Mouse (Mus musculus) limb, embryonic 15.5 days (tissue): ENCODE measurements around the gene Gm7029. TPM values are rescaled to one million over a fixed set of nuclear protein-coding genes. Genes with fewer than 3 reads are reported as not detected.

ENCODE experiments used
- ATAC-seq: fragments of 200-750 bp; cut with Nextera tagmentation; 2 replicates; pipeline ENCODE4 v1.8.0; 2017; ENCODE audit warnings: low read depth, moderate TSS enrichment; ENCODE audit not compliant: insufficient number of reproducible peaks, low FRiP score, low TSS enrichment
- H3K27ac ChIP-seq: fragments of 300-500 bp; sonication (generic); 2 replicates; pipeline ENCODE4 v1.5.1; 2015; ENCODE audit warnings: moderate library complexity, mild to moderate bottlenecking, inconsistent platforms
- H3K27me3 ChIP-seq: fragments of 300-500 bp; sonication (generic); 2 replicates; pipeline ENCODE4 v1.6.1; 2015; ENCODE audit warnings: inconsistent platforms
- H3K36me3 ChIP-seq: fragments of 300-500 bp; sonication (generic); 2 replicates; pipeline ENCODE4 v1.6.1; 2015; ENCODE audit warnings: inconsistent platforms
- H3K4me1 ChIP-seq: fragments of 300-500 bp; sonication (generic); 2 replicates; pipeline ENCODE4 v1.6.1; 2015; ENCODE audit warnings: inconsistent platforms
- H3K4me2 ChIP-seq: fragments of 300-500 bp; sonication (generic); 2 replicates; pipeline ENCODE4 v1.6.1; 2015; ENCODE audit warnings: mild to moderate bottlenecking, inconsistent platforms
- H3K4me3 ChIP-seq: fragments of 300-500 bp; sonication (generic); 2 replicates; pipeline ENCODE4 v1.5.1; 2015; ENCODE audit warnings: mild to moderate bottlenecking, inconsistent platforms
- H3K9ac ChIP-seq: fragments of 300-500 bp; sonication (generic); 2 replicates; pipeline ENCODE4 v1.6.1; 2015; ENCODE audit warnings: inconsistent platforms
- H3K9me3 ChIP-seq: fragments of 300-500 bp; sonication (generic); 2 replicates; pipeline ENCODE4 v1.6.1; 2016; ENCODE audit warnings: inconsistent platforms
- WGBS: fragments of 180-500 bp; shearing (Covaris S2); methylation state at CpG from one replicate; pipeline ENCODE4 v1.1.7; 2015; 5-methylcytosine and 5-hydroxymethylcytosine counted together
- microRNA-seq: library from miRNA; unstranded; fragments of <30 nt; microRNA quantifications from one replicate; pipeline ENCODE4, GENCODE M21; 2016
- polyA plus RNA-seq: library from polyadenylated mRNA; unstranded; fragments of >200 nt; fragmentation: Nextera tagmentation; extraction: Ambion mirVana; gene quantifications from 2 replicates; pipeline ENCODE4 v1.2.1, GENCODE M21; 2015

Gene Gm7029
- polyA plus RNA-seq, 1 experiment from 2014 or later = not detected

DNA sequence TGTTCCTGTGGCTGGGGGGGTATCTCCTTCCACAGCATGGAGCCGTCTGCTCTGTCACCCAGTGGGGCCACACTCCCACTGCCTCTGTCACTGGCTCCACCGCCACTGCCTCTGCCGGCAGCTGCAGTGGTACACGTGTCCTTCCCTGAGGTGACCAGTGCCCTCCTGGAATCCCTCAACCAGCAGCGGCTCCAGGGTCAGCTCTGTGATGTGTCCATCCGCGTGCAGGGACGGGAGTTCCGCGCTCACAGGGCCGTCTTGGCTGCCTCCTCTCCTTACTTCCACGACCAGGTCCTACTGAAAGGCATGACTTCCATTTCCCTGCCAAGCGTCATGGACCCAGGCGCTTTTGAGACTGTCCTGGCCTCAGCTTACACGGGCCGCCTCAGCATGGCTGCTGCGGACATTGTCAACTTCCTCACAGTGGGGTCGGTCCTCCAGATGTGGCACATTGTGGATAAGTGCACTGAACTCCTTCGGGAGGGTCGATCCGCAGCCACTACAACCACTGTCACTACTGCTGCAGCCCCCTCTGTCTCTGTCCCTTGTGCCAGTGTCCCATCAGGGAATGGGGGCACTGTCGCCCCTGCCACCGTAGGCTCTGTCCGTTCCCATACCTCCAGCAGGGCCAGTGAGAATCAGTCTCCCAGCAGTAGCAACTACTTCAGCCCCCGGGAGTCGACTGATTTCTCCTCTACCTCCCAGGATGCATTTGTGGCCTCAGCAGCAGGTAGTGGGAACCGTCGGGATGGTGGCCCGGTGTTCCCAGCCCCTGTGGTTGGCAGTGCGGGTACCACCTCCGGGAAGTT, 43.4 kb downstream of the Gm7029 start:
- H3K9ac ChIP-seq = no peak overlapping the region
- ATAC-seq = no peak
- peak overlapping the region; percentile 53 for H3K4me3 ChIP-seq
- H3K27me3 ChIP-seq = no peaks in the 10 kb centered on the region
- peak overlapping the region; percentile 67 for H3K4me2 ChIP-seq
- H3K9me3 ChIP-seq = no peaks in the 10 kb centered on the region
- H3K27ac ChIP-seq = no peak overlapping the region; the same call in 1 of the 2 replicates
- peaks cover 65% of the 10 kb centered on the region for H3K4me1 ChIP-seq
- H3K36me3 ChIP-seq = peaks cover 38% of the 10 kb centered on the region
- 73% methylated on average over 31 of the region's 31 CpGs for WGBS

DNA sequence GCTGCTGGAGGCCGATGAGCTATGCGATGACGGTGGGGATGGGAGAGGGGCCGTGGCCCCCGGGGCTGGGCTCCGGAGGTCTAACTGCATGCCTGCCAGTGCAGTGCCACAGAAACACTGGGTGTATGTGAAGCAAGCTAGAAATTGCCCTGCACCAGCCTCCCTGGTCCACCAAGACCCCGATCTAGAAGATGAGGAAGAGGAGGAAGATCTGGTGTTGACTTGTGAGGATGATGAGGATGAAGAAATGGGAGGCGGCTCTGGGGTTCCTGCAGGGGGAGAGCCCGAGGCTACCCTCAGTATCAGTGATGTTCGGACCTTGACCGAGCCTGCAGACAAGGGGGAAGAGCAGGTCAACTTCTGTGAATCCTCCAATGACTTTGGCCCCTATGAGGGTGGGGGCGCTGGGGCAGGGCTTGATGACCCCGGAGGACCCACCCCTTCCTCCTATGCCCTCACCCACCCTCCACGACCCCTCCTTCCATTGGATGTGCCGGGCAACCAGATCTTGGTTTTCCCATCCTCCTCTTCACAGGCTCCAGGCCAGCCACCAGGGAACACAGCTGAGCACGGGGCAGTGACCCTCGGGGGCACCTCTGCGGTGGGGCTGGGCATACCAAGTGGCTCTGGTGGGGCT, 44.1 kb downstream of the Gm7029 start:
- no peak overlapping the region for H3K27ac ChIP-seq
- H3K27me3 ChIP-seq = no peaks in the 10 kb centered on the region
- no peak overlapping the region for H3K4me3 ChIP-seq
- ATAC-seq = no peak
- H3K4me1 ChIP-seq = peaks cover 62% of the 10 kb centered on the region
- no peak overlapping the region for H3K4me2 ChIP-seq
- H3K36me3 ChIP-seq = peaks cover 32% of the 10 kb centered on the region
- no peaks in the 10 kb centered on the region for H3K9me3 ChIP-seq
- WGBS = 82% methylated on average over 18 of the region's 18 CpGs
- no peak overlapping the region for H3K9ac ChIP-seq

DNA sequence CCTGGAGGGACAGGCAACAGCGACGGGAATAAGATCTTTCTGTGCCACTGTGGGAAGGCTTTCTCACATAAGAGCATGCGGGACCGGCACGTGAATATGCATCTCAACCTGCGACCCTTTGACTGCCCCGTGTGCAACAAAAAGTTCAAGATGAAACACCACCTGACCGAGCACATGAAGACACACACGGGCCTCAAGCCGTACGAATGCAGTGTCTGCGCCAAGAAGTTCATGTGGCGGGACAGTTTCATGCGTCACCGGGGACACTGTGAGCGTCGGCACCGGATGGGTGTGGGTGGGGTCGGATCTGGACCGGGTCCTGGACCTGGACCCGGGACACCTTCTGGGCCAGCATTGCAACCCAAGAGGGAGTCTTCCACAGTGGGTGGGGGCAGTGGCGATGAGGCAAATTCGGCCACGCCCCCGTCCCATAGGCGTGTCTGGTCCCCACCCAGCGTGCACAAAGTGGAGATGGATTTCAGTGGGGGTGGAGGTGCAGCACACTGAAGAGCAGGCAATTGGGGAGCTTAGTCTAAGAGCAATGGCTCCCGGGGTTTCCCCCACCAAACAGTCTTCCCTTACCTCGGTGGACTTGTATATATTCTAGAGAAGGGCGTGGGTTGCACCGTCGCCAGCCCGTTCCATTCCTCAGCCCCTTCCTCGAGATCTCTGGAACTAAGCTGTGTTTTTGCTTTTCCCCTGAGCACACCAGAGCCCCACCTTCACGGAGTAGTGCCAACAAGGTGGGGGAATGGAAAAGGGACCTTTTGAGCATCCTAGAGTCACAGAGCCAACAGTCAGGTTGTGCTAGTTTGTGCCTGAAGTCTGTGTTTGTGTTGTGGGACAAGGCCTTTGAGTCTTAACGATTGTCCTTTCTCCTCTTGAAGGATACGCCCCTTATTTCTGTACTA, 44.9 kb downstream of the Gm7029 start:
- no peaks in the 10 kb centered on the region for H3K9me3 ChIP-seq
- peak overlapping the region; percentile 54; the same call in 1 of the 2 replicates for H3K9ac ChIP-seq
- peaks cover 26% of the 10 kb centered on the region for H3K36me3 ChIP-seq
- WGBS = 52% methylated on average over 37 of the region's 37 CpGs
- no peaks in the 10 kb centered on the region for H3K27me3 ChIP-seq
- peak overlapping the region; percentile 78 for H3K27ac ChIP-seq
- no peak for ATAC-seq
- peaks cover 61% of the 10 kb centered on the region for H3K4me1 ChIP-seq
- peak overlapping the region; percentile 88 for H3K4me2 ChIP-seq
- H3K4me3 ChIP-seq = peak overlapping the region; percentile 56

DNA sequence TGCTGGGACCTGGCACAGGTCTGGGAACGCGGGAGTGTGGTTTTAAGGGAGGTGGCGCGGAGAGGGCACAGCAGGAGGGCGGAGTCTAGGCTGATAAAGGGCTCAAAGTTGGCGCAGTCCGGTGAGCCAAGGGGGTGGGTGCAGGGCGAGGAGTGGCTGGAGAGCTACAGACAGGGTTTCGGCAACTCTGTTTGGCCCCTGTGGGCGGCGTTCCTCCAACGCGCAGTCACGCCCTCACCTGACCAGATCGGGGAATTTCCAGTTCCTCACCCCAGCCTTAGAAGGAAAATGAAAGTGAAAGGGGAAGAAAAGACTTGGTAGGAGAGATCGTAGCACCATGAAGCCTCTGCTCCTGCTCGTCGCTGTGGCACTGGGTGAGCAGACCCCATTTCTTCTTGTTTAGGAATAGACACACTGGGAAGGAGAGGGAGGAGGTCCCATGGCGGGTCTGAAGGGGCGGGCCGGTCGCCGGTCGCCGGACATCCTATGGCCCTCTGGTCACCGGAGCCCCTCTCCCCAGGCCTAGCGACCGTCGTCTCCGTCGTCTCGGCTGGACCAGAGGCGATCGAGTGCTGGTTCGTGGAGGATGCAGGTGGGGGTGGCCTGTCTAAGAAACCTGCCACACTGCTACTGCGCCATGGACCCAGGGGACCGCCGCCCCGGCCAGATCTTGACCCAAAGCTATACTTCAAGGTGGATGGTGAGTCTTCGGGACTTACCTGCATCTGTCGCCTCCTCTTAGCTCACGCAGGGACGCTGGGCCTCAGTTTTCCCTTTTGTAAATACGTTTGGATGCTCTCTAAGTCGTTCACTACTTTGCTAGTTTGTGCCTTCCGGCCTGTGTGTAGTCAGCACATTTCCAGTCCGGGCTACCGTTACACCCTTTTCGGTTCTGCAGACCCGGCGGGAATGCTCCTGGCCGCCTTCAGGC, 46.0 kb downstream of the Gm7029 start:
- H3K27ac ChIP-seq = peak overlapping the region; percentile 78
- H3K27me3 ChIP-seq = no peaks in the 10 kb centered on the region
- under 1% methylated on average over 52 of the region's 52 CpGs for WGBS
- peak overlapping the region; percentile 56 for H3K4me3 ChIP-seq
- H3K9me3 ChIP-seq = no peaks in the 10 kb centered on the region
- H3K4me2 ChIP-seq = peak overlapping the region; percentile 88
- peak overlapping the region; percentile 54 for H3K9ac ChIP-seq
- H3K36me3 ChIP-seq = peaks cover 18% of the 10 kb centered on the region; the same call in 1 of the 2 replicates
- peaks cover 56% of the 10 kb centered on the region for H3K4me1 ChIP-seq
- ATAC-seq = no peak

DNA sequence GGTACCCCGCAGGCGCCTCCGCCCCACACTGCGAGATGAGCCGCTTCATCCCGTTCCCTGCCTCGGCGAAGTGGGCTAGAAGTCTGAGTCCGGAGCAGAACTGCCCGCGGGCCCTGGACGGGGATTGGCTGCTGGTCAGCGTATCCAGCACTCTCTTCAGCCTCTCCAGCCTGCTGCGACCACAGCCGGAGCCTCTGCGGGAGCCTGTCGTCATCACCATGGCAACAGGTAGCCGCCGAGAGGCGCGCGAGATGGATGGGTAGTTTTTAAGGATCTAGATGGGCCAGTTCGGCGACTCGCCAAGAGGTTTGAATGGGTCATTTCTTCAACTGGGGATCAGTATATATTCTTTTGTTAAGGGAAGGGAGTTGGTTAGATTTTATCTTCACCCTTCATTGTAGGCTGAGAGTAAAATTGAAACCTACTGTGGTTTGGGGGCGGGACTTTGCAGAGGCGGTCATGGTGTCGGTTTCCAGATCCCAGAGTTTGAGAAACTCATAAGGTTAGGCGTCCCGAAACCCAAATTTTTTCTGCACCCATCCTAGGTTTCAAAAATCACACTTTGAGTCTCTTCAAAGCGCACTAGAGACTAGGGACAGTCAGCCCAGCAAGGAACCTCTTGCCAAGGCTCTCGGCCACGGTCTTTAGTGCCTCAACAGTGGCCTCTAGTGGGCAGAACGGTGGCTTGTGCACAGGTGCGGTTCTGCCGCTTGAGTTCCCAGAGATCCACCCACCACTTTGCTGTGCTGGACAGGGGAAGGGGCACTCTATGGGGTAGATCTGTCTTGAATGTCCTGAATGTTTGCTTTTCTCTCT, 46.9 kb downstream of the Gm7029 start:
- no peaks in the 10 kb centered on the region for H3K27me3 ChIP-seq
- H3K36me3 ChIP-seq = peaks cover 18% of the 10 kb centered on the region
- peak overlapping the region; percentile 56 for H3K4me3 ChIP-seq
- H3K4me1 ChIP-seq = peaks cover 51% of the 10 kb centered on the region
- WGBS = under 1% methylated on average over 36 of the region's 36 CpGs
- H3K4me2 ChIP-seq = peak overlapping the region; percentile 88
- peak overlapping the region; percentile 54 for H3K9ac ChIP-seq
- no peaks in the 10 kb centered on the region for H3K9me3 ChIP-seq
- peak overlapping the region; percentile 78 for H3K27ac ChIP-seq
- no peak for ATAC-seq

DNA sequence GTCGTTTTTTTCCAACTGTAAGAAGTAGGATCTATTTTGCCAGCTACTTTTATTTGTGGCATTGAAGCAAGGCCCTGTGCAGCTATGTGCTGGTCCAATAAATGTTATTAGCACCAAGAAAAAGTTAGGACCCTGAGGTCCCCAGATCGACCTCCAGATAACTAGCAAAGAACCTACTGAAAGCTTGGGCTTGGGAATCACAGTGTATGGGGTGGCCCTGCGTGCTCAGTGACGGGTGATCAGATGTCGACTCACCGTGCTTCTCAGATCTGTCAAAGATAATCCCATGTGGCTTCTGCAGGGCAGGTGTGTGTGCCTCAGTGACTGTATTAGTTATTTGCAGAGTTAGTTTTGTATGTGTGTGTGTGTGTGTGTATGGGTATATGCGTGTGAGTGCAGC, 47.7 kb downstream of the Gm7029 start:
- H3K36me3 ChIP-seq = peaks cover 24% of the 10 kb centered on the region
- peaks cover 48% of the 10 kb centered on the region for H3K4me1 ChIP-seq
- 84% methylated on average over 7 of the region's 7 CpGs for WGBS
- H3K4me3 ChIP-seq = peak overlapping the region; percentile 56; the same call in 1 of the 2 replicates
- no peak overlapping the region for H3K4me2 ChIP-seq
- H3K9me3 ChIP-seq = no peaks in the 10 kb centered on the region
- H3K27ac ChIP-seq = no peak overlapping the region
- no peaks in the 10 kb centered on the region for H3K27me3 ChIP-seq
- no peak overlapping the region for H3K9ac ChIP-seq
- ATAC-seq = no peak

Small RNAs within 50 kb of the gene (microRNA-seq; reads per million reads assigned to microRNA genes)
- gene Gm27740 = not detected

Other genes starting within 250 kb of the Gm7029 start
- 40.5 and 42.4 TPM in 2 replicates for gene Zfp414, start 244.7 kb upstream of the Gm7029 start, polyA plus RNA-seq
- gene Pram1, start 235.8 kb upstream of the Gm7029 start, polyA plus RNA-seq = 0.27 and 0.34 TPM in 2 replicates
- 274 and 281 TPM in 2 replicates for gene Hnrnpm, start 187.0 kb upstream of the Gm7029 start, polyA plus RNA-seq
- 62.6 and 65.6 TPM in 2 replicates for gene March2, start 155.2 kb upstream of the Gm7029 start, polyA plus RNA-seq
- 257 and 267 TPM in 2 replicates for gene Rab11b, start 113.3 kb upstream of the Gm7029 start, polyA plus RNA-seq
- gene Angptl4, start 92.0 kb upstream of the Gm7029 start, polyA plus RNA-seq = 53.1 and 62.9 TPM in 2 replicates
- 29.4 and 32.3 TPM in 2 replicates for gene Kank3, start 63.3 kb upstream of the Gm7029 start, polyA plus RNA-seq
- gene Rps28, start 49.3 kb upstream of the Gm7029 start, polyA plus RNA-seq = 716 and 1,053 TPM in 2 replicates
- 404 and 428 TPM in 2 replicates for gene Ndufa7, start 49.3 kb upstream of the Gm7029 start, polyA plus RNA-seq
- 53.1 and 54.8 TPM in 2 replicates for gene Cd320, start 30.7 kb upstream of the Gm7029 start, polyA plus RNA-seq
- 3.5 and 7.7 TPM in 2 replicates for gene Kifc1, start 16.8 kb downstream of the Gm7029 start, polyA plus RNA-seq
- gene Platr17, start 31.3 kb downstream of the Gm7029 start, polyA plus RNA-seq = 0.19 and 0.30 TPM in 2 replicates
- gene Daxx, start 35.6 kb downstream of the Gm7029 start, polyA plus RNA-seq = 47.2 and 55.7 TPM in 2 replicates
- 42.1 and 46.3 TPM in 2 replicates for gene Tapbp, start 42.1 kb downstream of the Gm7029 start, polyA plus RNA-seq
- 14.0 and 15.5 TPM in 2 replicates for gene Zbtb22, start 42.1 kb downstream of the Gm7029 start, polyA plus RNA-seq
- 51.8 and 58.5 TPM in 2 replicates for gene Rgl2, start 55.7 kb downstream of the Gm7029 start, polyA plus RNA-seq
- gene Pfdn6, start 66.5 kb downstream of the Gm7029 start, polyA plus RNA-seq = 132 and 139 TPM in 2 replicates
- gene Wdr46, start 66.8 kb downstream of the Gm7029 start, polyA plus RNA-seq = 31.4 and 36.0 TPM in 2 replicates
- 5.9 and 8.3 TPM in 2 replicates for gene B3galt4, start 77.7 kb downstream of the Gm7029 start, polyA plus RNA-seq
- 46.5 and 50.4 TPM in 2 replicates for gene Vps52, start 82.0 kb downstream of the Gm7029 start, polyA plus RNA-seq
- gene Rps18, start 82.2 kb downstream of the Gm7029 start, polyA plus RNA-seq = 1,572 and 1,837 TPM in 2 replicates
- gene H2-K1, start 126.5 kb downstream of the Gm7029 start, polyA plus RNA-seq = 25.5 and 31.3 TPM in 2 replicates
- 18.1 and 18.9 TPM in 2 replicates for gene Ring1, start 150.8 kb downstream of the Gm7029 start, polyA plus RNA-seq
- 45.0 and 50.3 TPM in 2 replicates for gene H2-Ke6, start 154.2 kb downstream of the Gm7029 start, polyA plus RNA-seq
- 258 and 259 TPM in 2 replicates for gene Slc39a7, start 157.8 kb downstream of the Gm7029 start, polyA plus RNA-seq
- 44.4 and 52.5 TPM in 2 replicates for gene Rxrb, start 158.0 kb downstream of the Gm7029 start, polyA plus RNA-seq
- gene Col11a2, start 165.6 kb downstream of the Gm7029 start, polyA plus RNA-seq = 94.4 and 96.5 TPM in 2 replicates
- gene H2-Oa, start 218.5 kb downstream of the Gm7029 start, polyA plus RNA-seq = 0.61 and 0.79 TPM in 2 replicates
- gene H2-DMa, start 245.7 kb downstream of the Gm7029 start, polyA plus RNA-seq = 13.4 and 15.2 TPM in 2 replicates
- gene Brd2, start 248.8 kb downstream of the Gm7029 start, polyA plus RNA-seq = 104 and 112 TPM in 2 replicates